Comparison of ENCODE assay signal across 8 mouse cellular contexts in genomic region chr15:99074600-99075333, GRCm38 (mm10). TPM values are rescaled to one million over a fixed set of nuclear protein-coding genes. Genes with fewer than 3 reads are reported as not detected.
DNase-seq lines count a peak whose midpoint lies in the region; ATAC-seq lines count a peak whose summit lies in the region.

No protein-coding gene starts in this region.

- peak; percentile 93 for DNase-seq in T-cell, adult 2 months (ENCODE audit: low spot score)
- DNase-seq in cerebellum, postnatal 4 days (ENCODE audit: low spot score in 2 of 2) = peak; percentile 96 to 98
- peak; percentile 97 for DNase-seq in gastrocnemius, adult 18-20 months (ENCODE audit: low spot score)
- DNase-seq in left cerebral cortex, adult 18-20 months (ENCODE audit: low spot score in 2 of 2) = peak; percentile 98 to 99
- peak; percentile 99 for DNase-seq in right cerebral cortex, adult 18-20 months
- DNase-seq in urinary bladder, postnatal 10 days (ENCODE audit: low spot score) = peak; percentile 87

- ATAC-seq in hindbrain, embryonic 16.5 days = peak; percentile 99

- no peaks in the 10 kb centered on the region for H3K27me3 ChIP-seq in hindbrain, embryonic 16.5 days (replicated peaks; ENCODE audit: control insufficient read depth, insufficient read depth, low read length)

- H3K79me2 ChIP-seq in macrophage (ENCODE audit: inconsistent target) = peaks cover 8% of the 10 kb centered on the region; the same call in 1 of the 2 replicates

- peak overlapping the region; percentile 50 for H3K4me3 ChIP-seq in hindbrain, embryonic 16.5 days (ENCODE audit: low read length)
- peak overlapping the region; percentile 68 for H3K4me3 ChIP-seq in macrophage (ENCODE audit: inconsistent target)

- H3K9ac ChIP-seq in hindbrain, embryonic 16.5 days (ENCODE audit: low read depth, low read length) = peak overlapping the region; percentile 76

- peak overlapping the region; percentile 91 for H3K27ac ChIP-seq in hindbrain, embryonic 16.5 days (ENCODE audit: low read depth, low read length)
- peak overlapping the region; percentile 81 for H3K27ac ChIP-seq in macrophage

- peaks cover 13% of the 10 kb centered on the region for H3K4me1 ChIP-seq in hindbrain, embryonic 16.5 days (ENCODE audit: control insufficient read depth, insufficient read depth, low read depth, low read length)

- no peaks in the 10 kb centered on the region for H3K36me3 ChIP-seq in hindbrain, embryonic 16.5 days (ENCODE audit: control insufficient read depth, insufficient read depth, low read length)
- no peaks in the 10 kb centered on the region for H3K36me3 ChIP-seq in macrophage (ENCODE audit: inconsistent target)

- H3K9me3 ChIP-seq in hindbrain, embryonic 16.5 days (ENCODE audit: control insufficient read depth, low read length) = no peaks in the 10 kb centered on the region

- WGBS in hindbrain, embryonic 16.5 days = 0% methylated on average over 42 of the region's 44 CpGs
- WGBS in macrophage (ENCODE audit: missing documents) = 2% methylated on average over 44 of the region's 44 CpGs

- peak overlapping the region; percentile 74 for H3K4me2 ChIP-seq in hindbrain, embryonic 16.5 days (ENCODE audit: low read length)

RNA-seq across cellular contexts. Expression of gene Troap, which starts 0.4 kb away (rescaled TPM):
- under 1 TPM in 1 of 2 experiments, not detected in 1; 0.21 TPM for total RNA-seq in gastrocnemius, adult 18-20 months (2021)
- polyA plus RNA-seq in hindbrain, embryonic 16.5 days (2015; fragmentation: Nextera tagmentation; extraction: Ambion mirVana) = 5.6 and 8.7 TPM in 2 replicates
- total RNA-seq in left cerebral cortex, adult 18-20 months (2021) = not detected
- 10 to 100 TPM in 3 of 26 experiments, 1 to 10 TPM in 22, under 1 TPM in 1; 1.00 to 24.6 (median 3.1) TPM for total RNA-seq in macrophage (2018; cell fraction: chromatin; rRNA removed)
- 1 to 10 TPM in 7 of 26 experiments, under 1 TPM in 18, not detected in 1; 0.08 to 2.0 (median 0.55) TPM for total RNA-seq in macrophage (2018; cell fraction: cytosol; rRNA removed)
- total RNA-seq in macrophage (2018; cell fraction: nucleus; rRNA removed) = 10 to 100 TPM in 1 of 26 experiments, 1 to 10 TPM in 18, under 1 TPM in 5, not detected in 2; 0.35 to 12.5 (median 1.5) TPM
- 2.4 to 2.6 TPM in 2 of 3 replicates, not detected in the other for polyA plus RNA-seq in macrophage (2018)

RNA-seq across cellular contexts. Expression of gene C1ql4, which starts 12.8 kb away (rescaled TPM):
- not detected for total RNA-seq in gastrocnemius, adult 18-20 months (2021)
- polyA plus RNA-seq in hindbrain, embryonic 16.5 days (2015; fragmentation: Nextera tagmentation; extraction: Ambion mirVana) = 4.0 and 5.7 TPM in 2 replicates
- not detected for total RNA-seq in left cerebral cortex, adult 18-20 months (2021)
- total RNA-seq in macrophage (2018; cell fraction: chromatin; rRNA removed) = not detected
- total RNA-seq in macrophage (2018; cell fraction: cytosol; rRNA removed) = not detected
- total RNA-seq in macrophage (2018; cell fraction: nucleus; rRNA removed) = not detected
- not detected in 3 replicates for polyA plus RNA-seq in macrophage (2018)

RNA-seq across cellular contexts. Expression of gene Dnajc22, which starts 18.2 kb away (rescaled TPM):
- under 1 TPM in 1 of 2 experiments, not detected in 1; 0.19 TPM for total RNA-seq in gastrocnemius, adult 18-20 months (2021)
- 0.92 and 1.1 TPM in 2 replicates for polyA plus RNA-seq in hindbrain, embryonic 16.5 days (2015; fragmentation: Nextera tagmentation; extraction: Ambion mirVana)
- total RNA-seq in left cerebral cortex, adult 18-20 months (2021) = not detected
- not detected for total RNA-seq in macrophage (2018; cell fraction: chromatin; rRNA removed)
- not detected for total RNA-seq in macrophage (2018; cell fraction: cytosol; rRNA removed)
- not detected for total RNA-seq in macrophage (2018; cell fraction: nucleus; rRNA removed)
- polyA plus RNA-seq in macrophage (2018) = not detected in 3 replicates

RNA-seq across cellular contexts. Expression of gene Prph, which starts 19.8 kb away (rescaled TPM):
- total RNA-seq in gastrocnemius, adult 18-20 months (2021) = under 1 TPM; 0.43 to 0.88 TPM
- polyA plus RNA-seq in hindbrain, embryonic 16.5 days (2015; fragmentation: Nextera tagmentation; extraction: Ambion mirVana) = 52.8 and 81.8 TPM in 2 replicates
- total RNA-seq in left cerebral cortex, adult 18-20 months (2021) = 1 to 10 TPM in 1 of 2 experiments, under 1 TPM in 1; 0.77 to 2.6 TPM
- not detected for total RNA-seq in macrophage (2018; cell fraction: chromatin; rRNA removed)
- total RNA-seq in macrophage (2018; cell fraction: cytosol; rRNA removed) = under 1 TPM in 3 of 26 experiments, not detected in 23; 0.07 to 0.45 (median 0.10) TPM
- 1 to 10 TPM in 1 of 26 experiments, not detected in 25; 2.5 TPM for total RNA-seq in macrophage (2018; cell fraction: nucleus; rRNA removed)
- polyA plus RNA-seq in macrophage (2018) = 0.07 TPM in 1 of 3 replicates, not detected in the others

RNA-seq across cellular contexts. Expression of gene Tuba1c, which starts 45.1 kb away (rescaled TPM):
- 1 to 10 TPM; 5.4 to 9.9 TPM for total RNA-seq in gastrocnemius, adult 18-20 months (2021)
- polyA plus RNA-seq in hindbrain, embryonic 16.5 days (2015; fragmentation: Nextera tagmentation; extraction: Ambion mirVana) = 20.8 and 23.3 TPM in 2 replicates
- 10 to 100 TPM; 65.4 to 66.8 TPM for total RNA-seq in left cerebral cortex, adult 18-20 months (2021)
- 100 to 1,000 TPM in 10 of 26 experiments, 10 to 100 TPM in 16; 29.8 to 187 (median 71.5) TPM for total RNA-seq in macrophage (2018; cell fraction: chromatin; rRNA removed)
- total RNA-seq in macrophage (2018; cell fraction: cytosol; rRNA removed) = 100 to 1,000 TPM; 160 to 470 (median 218) TPM
- 100 to 1,000 TPM in 18 of 26 experiments, 10 to 100 TPM in 8; 64.8 to 241 (median 115) TPM for total RNA-seq in macrophage (2018; cell fraction: nucleus; rRNA removed)
- 112 to 385 TPM (median 315 TPM) in 3 replicates for polyA plus RNA-seq in macrophage (2018)

Comparison
In these comparisons a context has a peak if more than half of its experiments do, and no peak if none do; other contexts are left out.
1. Peak in every context shown above with its lines: DNase-seq, ATAC-seq, H3K4me3 ChIP-seq and H3K27ac ChIP-seq.